Comparison of ENCODE assay signal across 8 mouse cellular contexts in the genomic region with DNA sequence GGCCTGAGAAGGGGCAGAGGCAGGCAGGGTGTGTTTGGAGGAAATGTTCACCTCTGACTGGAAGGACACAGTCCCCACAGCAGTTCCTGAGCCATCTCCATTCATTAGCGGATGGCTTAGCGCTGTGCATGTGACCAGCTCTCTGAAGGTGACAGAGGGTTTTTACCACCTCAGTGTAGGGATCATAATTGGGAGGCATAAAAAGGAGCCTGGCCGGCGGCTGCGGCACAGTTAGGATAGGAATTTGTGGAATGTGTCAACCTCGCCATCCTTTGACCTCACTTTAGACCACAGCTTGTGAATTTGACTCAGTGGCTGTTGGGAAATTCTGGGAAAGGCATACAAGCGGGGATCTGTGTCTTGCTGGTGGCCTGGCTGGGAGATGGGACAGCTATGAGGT. TPM values are rescaled to one million over a fixed set of nuclear protein-coding genes. Genes with fewer than 3 reads are reported as not detected.
DNase-seq lines count a peak whose midpoint lies in the region; ATAC-seq and TF ChIP-seq lines count a peak whose summit lies in the region.

No protein-coding gene starts in this region.

- 25% methylated on average over 7 of the region's 7 CpGs for WGBS in kidney, adult 2 months
- WGBS in limb, embryonic 11.5 days, result 21% methylated on average over 7 of the region's 7 CpGs

- dilution Hi-C loops in CH12.LX (cut with MboI; ENCODE audit: extremely low pct_ligation_motif_present, extremely low pct_unique_long_range_greater_than_20kb, low sequenced_read_pairs), result no loop called here

- H3K9me3 ChIP-seq in CH12.LX (replicated peaks; ENCODE audit: low read length), result no peaks in the 10 kb centered on the region
- no peaks in the 10 kb centered on the region for H3K9me3 ChIP-seq in limb, embryonic 11.5 days (ENCODE audit: control insufficient read depth, low read length)

- ATAC-seq in limb, embryonic 11.5 days (ENCODE audit: insufficient number of reproducible peaks, low FRiP score, low TSS enrichment, low read depth), result no peak

- no peak overlapping the region for H3K4me2 ChIP-seq in CH12.LX (ENCODE audit: insufficient read depth, low read depth, poor library complexity, severe bottlenecking)
- no peak overlapping the region for H3K4me2 ChIP-seq in limb, embryonic 11.5 days (ENCODE audit: low read depth, severe bottlenecking)

- TF ChIP-seq EP300 in CH12.LX (IDR thresholded peaks at IDR 0.05; ENCODE audit: low read length), result no peak

- H3K27me3 ChIP-seq in kidney, adult 2 months (replicated peaks; ENCODE audit: control insufficient read depth, insufficient read depth, low read length), result no peaks in the 10 kb centered on the region
- H3K27me3 ChIP-seq in CH12.LX (replicated peaks), result no peaks in the 10 kb centered on the region
- H3K27me3 ChIP-seq in limb, embryonic 11.5 days (ENCODE audit: control insufficient read depth, insufficient read depth, low read length), result no peaks in the 10 kb centered on the region

- no peak overlapping the region for H3K4me3 ChIP-seq in kidney, adult 2 months (ENCODE audit: insufficient read depth, low read depth, low read length)
- H3K4me3 ChIP-seq in CH12.LX (replicated peaks in 1 of 3; ENCODE audit: low read depth in 2 of 3, low read length in 2 of 3, poor library complexity in 1 of 3), result no peak overlapping the region
- peak overlapping the region; percentile 45 for H3K4me3 ChIP-seq in brown adipose tissue, adult 24 weeks (ENCODE audit: insufficient read depth, low read depth, low read length)
- H3K4me3 ChIP-seq in limb, embryonic 11.5 days (ENCODE audit: low read depth, low read length), result no peak overlapping the region

- H3K9ac ChIP-seq in CH12.LX (ENCODE audit: insufficient read depth, low read depth), result no peak overlapping the region
- no peak overlapping the region for H3K9ac ChIP-seq in limb, embryonic 11.5 days (ENCODE audit: low read length)

- H3K79me2 ChIP-seq in CH12.LX (replicated peaks; ENCODE audit: control insufficient read depth, extremely low read depth, insufficient read depth, poor library complexity, severe bottlenecking), result no peaks in the 10 kb centered on the region

- in situ Hi-C loops in CH12.LX (cut with MboI; ENCODE audit: low pct_ligation_motif_present, low pct_unique_long_range_greater_than_20kb, low sequenced_read_pairs), result no loop called here

- TF ChIP-seq RAD21 in CH12.LX (IDR thresholded peaks at IDR 0.05; ENCODE audit: low read depth, low read length), result no peak

- no peak for TF ChIP-seq CTCF in kidney, adult 2 months (conservative IDR thresholded peaks at IDR 0.05; ENCODE audit: insufficient read depth, insufficient read length, low read depth, low read length)
- no peak for TF ChIP-seq CTCF in CH12.LX (conservative IDR thresholded peaks at IDR 0.05 in 1 of 2, IDR thresholded peaks at IDR 0.05 in 1 of 2; ENCODE audit: low read depth in 2 of 2, low read length in 2 of 2)

- peak overlapping the region; percentile 97 for H3K27ac ChIP-seq in kidney, adult 2 months (ENCODE audit: insufficient read depth, low read depth, low read length)
- H3K27ac ChIP-seq in CH12.LX (ENCODE audit: insufficient read depth, low read depth), result no peak overlapping the region
- peak overlapping the region; percentile 98 for H3K27ac ChIP-seq in brown adipose tissue, adult 24 weeks (replicated peaks; ENCODE audit: low read depth, low read length)
- peak overlapping the region; percentile 61; the same call in 1 of the 2 replicates for H3K27ac ChIP-seq in limb, embryonic 11.5 days (replicated peaks; ENCODE audit: low read depth, low read length)

- TF ChIP-seq POLR2A in kidney, adult 2 months (IDR thresholded peaks at IDR 0.05; ENCODE audit: low read depth, low read length), result no peak
- TF ChIP-seq POLR2A in CH12.LX (IDR thresholded peaks at IDR 0.05; ENCODE audit: low read depth, low read length), result no peak

- no peaks in the 10 kb centered on the region for H3K36me3 ChIP-seq in kidney, adult 2 months (ENCODE audit: control insufficient read depth, insufficient read depth, low read length)
- H3K36me3 ChIP-seq in CH12.LX (replicated peaks in 1 of 2; ENCODE audit: control insufficient read depth in 1 of 2, insufficient read depth in 1 of 2, low read length in 1 of 2), result no peaks in the 10 kb centered on the region
- H3K36me3 ChIP-seq in limb, embryonic 11.5 days (ENCODE audit: control insufficient read depth, insufficient read depth, low read length), result no peaks in the 10 kb centered on the region

- DNase-seq in kidney, adult 2 months, result peak; percentile 60
- no peak for DNase-seq in kidney, adult 8-10 months
- no peak for DNase-seq in CH12.LX (ENCODE audit: extremely low read depth)
- DNase-seq in limb, embryonic 11.5 days (ENCODE audit: low spot score), result peak; percentile 45
- DNase-seq in cerebellum, postnatal 14 days, result no peak
- no peak for DNase-seq in yolk sac, embryonic 10.5 days (ENCODE audit: low spot score)
- DNase-seq in gastrocnemius, postnatal 10 days, result no peak

- peaks cover 14% of the 10 kb centered on the region; the same call in 1 of the 2 replicates for H3K4me1 ChIP-seq in kidney, adult 2 months (ENCODE audit: control insufficient read depth, insufficient read depth, low read length)
- H3K4me1 ChIP-seq in CH12.LX (ENCODE audit: control insufficient read depth in 1 of 2, insufficient read depth in 2 of 2), result peaks cover 13 to 33% of the 10 kb centered on the region in 2 experiments
- peaks cover 25% of the 10 kb centered on the region for H3K4me1 ChIP-seq in brown adipose tissue, adult 24 weeks (ENCODE audit: control insufficient read depth, insufficient read depth, insufficient read length, low read length)
- H3K4me1 ChIP-seq in limb, embryonic 11.5 days (ENCODE audit: control insufficient read depth, insufficient read depth, low read length), result peaks cover 26% of the 10 kb centered on the region

TF ChIP-seq in CH12.LX, 34 proteins besides CTCF, POLR2A, EP300 and RAD21:
- no peak for TF ChIP-seq SIN3A (IDR thresholded peaks at IDR 0.05; ENCODE audit: low read length)
- TF ChIP-seq ZKSCAN1 (IDR thresholded peaks at IDR 0.05; ENCODE audit: borderline replicate concordance, low read depth, low read length), result no peak
- no peak for TF ChIP-seq E2F4 (IDR thresholded peaks at IDR 0.05; ENCODE audit: insufficient replicate concordance, low read depth, low read length)
- no peak for TF ChIP-seq HCFC1 (IDR thresholded peaks at IDR 0.05; ENCODE audit: low read depth, low read length)
- no peak for TF ChIP-seq CHD1 (IDR thresholded peaks at IDR 0.05; ENCODE audit: low read depth, low read length)
- TF ChIP-seq POLR2AphosphoS2 (IDR thresholded peaks at IDR 0.05; ENCODE audit: low read depth, low read length), result no peak
- TF ChIP-seq SMC3 (IDR thresholded peaks at IDR 0.05; ENCODE audit: low read depth, low read length), result no peak
- 0 out of 2 replicates have a peak, but pooled peaks have one; percentile 11 for TF ChIP-seq BHLHE40 (IDR thresholded peaks at IDR 0.05; ENCODE audit: low read depth, low read length)
TF ChIP-seq in CH12.LX: peak in this region for 1.

RNA-seq across cellular contexts. Expression of gene Eng, which starts 7.4 kb away (rescaled TPM):
- 228 and 289 TPM in 2 replicates for polyA plus RNA-seq in kidney, adult 2 months (2012; rRNA removed)
- 0.13 TPM in 2 replicates for total RNA-seq in CH12.LX (2012; rRNA removed)
- 0.08 TPM in 1 of 2 replicates, not detected in the other for total RNA-seq in CH12.LX (2014; rRNA removed)
- 0.44 and 0.47 TPM in 2 replicates for polyA plus RNA-seq in CH12.LX (2012; ENCODE audit: insufficient read length, low read depth)
- 22.4 and 28.7 TPM in 2 replicates for polyA plus RNA-seq in brown adipose tissue, adult 24 weeks (2012; ENCODE audit: insufficient read depth, insufficient read length, missing spikeins)
- polyA plus RNA-seq in limb, embryonic 11.5 days (2014; fragmentation: Nextera tagmentation; extraction: Ambion mirVana), result 19.3 TPM in 2 replicates
- total RNA-seq in gastrocnemius, postnatal 10 days (2021), result 10 to 100 TPM; 49.5 to 54.7 TPM

RNA-seq across cellular contexts. Expression of gene Ak1, which starts 32.2 kb away (rescaled TPM):
- polyA plus RNA-seq in kidney, adult 2 months (2012; rRNA removed), result 31.6 and 47.4 TPM in 2 replicates
- total RNA-seq in CH12.LX (2012; rRNA removed) (2.9 and 3.9 TPM in 2 replicates), CH12.LX (2014; rRNA removed) (1.4 TPM in 2 replicates)
- 1.5 and 2.8 TPM in 2 replicates for polyA plus RNA-seq in CH12.LX (2012; ENCODE audit: insufficient read length, low read depth)
- polyA plus RNA-seq in brown adipose tissue, adult 24 weeks (2012; ENCODE audit: insufficient read depth, insufficient read length, missing spikeins), result 87.5 and 109 TPM in 2 replicates
- 25.4 and 29.8 TPM in 2 replicates for polyA plus RNA-seq in limb, embryonic 11.5 days (2014; fragmentation: Nextera tagmentation; extraction: Ambion mirVana)
- 1,000 to 10,000 TPM; 1,275 to 1,593 TPM for total RNA-seq in gastrocnemius, postnatal 10 days (2021)

RNA-seq across cellular contexts. Expression of gene Fpgs, which starts 50.2 kb away (rescaled TPM):
- polyA plus RNA-seq in kidney, adult 2 months (2012; rRNA removed), result 147 and 174 TPM in 2 replicates
- total RNA-seq in CH12.LX (2012; rRNA removed), result 31.8 and 34.1 TPM in 2 replicates
- total RNA-seq in CH12.LX (2014; rRNA removed), result 37.9 and 41.8 TPM in 2 replicates
- polyA plus RNA-seq in CH12.LX (2012; ENCODE audit: insufficient read length, low read depth), result 52.4 and 59.2 TPM in 2 replicates
- polyA plus RNA-seq in brown adipose tissue, adult 24 weeks (2012; ENCODE audit: insufficient read depth, insufficient read length, missing spikeins), result 2.8 and 2.9 TPM in 2 replicates
- 22.1 and 23.2 TPM in 2 replicates for polyA plus RNA-seq in limb, embryonic 11.5 days (2014; fragmentation: Nextera tagmentation; extraction: Ambion mirVana)
- total RNA-seq in gastrocnemius, postnatal 10 days (2021), result 10 to 100 TPM; 10.5 to 15.6 TPM

RNA-seq across cellular contexts. Expression of gene St6galnac6, which starts 54.3 kb away (rescaled TPM):
- 21.1 and 23.6 TPM in 2 replicates for polyA plus RNA-seq in kidney, adult 2 months (2012; rRNA removed)
- total RNA-seq in CH12.LX (2012; rRNA removed) (13.9 and 14.3 TPM in 2 replicates), CH12.LX (2014; rRNA removed) (12.9 and 13.2 TPM in 2 replicates)
- polyA plus RNA-seq in CH12.LX (2012; ENCODE audit: insufficient read length, low read depth), result 10.7 and 13.3 TPM in 2 replicates
- 79.5 and 87.3 TPM in 2 replicates for polyA plus RNA-seq in brown adipose tissue, adult 24 weeks (2012; ENCODE audit: insufficient read depth, insufficient read length, missing spikeins)
- polyA plus RNA-seq in limb, embryonic 11.5 days (2014; fragmentation: Nextera tagmentation; extraction: Ambion mirVana), result 6.5 and 7.5 TPM in 2 replicates
- 10 to 100 TPM; 59.7 to 66.0 TPM for total RNA-seq in gastrocnemius, postnatal 10 days (2021)

RNA-seq across cellular contexts. Expression of gene Cdk9, which starts 59.1 kb away (rescaled TPM):
- 88.3 and 89.2 TPM in 2 replicates for polyA plus RNA-seq in kidney, adult 2 months (2012; rRNA removed)
- total RNA-seq in CH12.LX (2012; rRNA removed) (41.7 and 45.2 TPM in 2 replicates), CH12.LX (2014; rRNA removed) (72.1 and 73.7 TPM in 2 replicates)
- 136 and 138 TPM in 2 replicates for polyA plus RNA-seq in CH12.LX (2012; ENCODE audit: insufficient read length, low read depth)
- 27.3 and 27.6 TPM in 2 replicates for polyA plus RNA-seq in brown adipose tissue, adult 24 weeks (2012; ENCODE audit: insufficient read depth, insufficient read length, missing spikeins)
- 98.3 and 101 TPM in 2 replicates for polyA plus RNA-seq in limb, embryonic 11.5 days (2014; fragmentation: Nextera tagmentation; extraction: Ambion mirVana)
- total RNA-seq in gastrocnemius, postnatal 10 days (2021), result 10 to 100 TPM; 29.5 to 35.2 TPM

Comparison
In these comparisons a context has a peak if more than half of its experiments do, and no peak if none do; other contexts are left out.
1. DNase-seq: peak in kidney, adult 2 months (single experiment) and limb, embryonic 11.5 days (single experiment); none in kidney, adult 8-10 months (0 of 2), CH12.LX (single experiment), cerebellum, postnatal 14 days (0 of 2), yolk sac, embryonic 10.5 days (single experiment) and gastrocnemius, postnatal 10 days (single experiment).
2. RNA of gene Eng, which starts 7.4 kb away (polyA plus RNA-seq): 228 to 289 TPM in kidney, adult 2 months, 22.4 to 28.7 TPM in brown adipose tissue, adult 24 weeks and 19.3 TPM in limb, embryonic 11.5 days; 0.44 to 0.47 TPM in CH12.LX; every median in the first group is over 10 times any median in the second.